Mouse (Mus musculus) heart, adult 2 months (tissue): ENCODE results near the gene Tmprss12.

Experiments used
- CTCF ChIP-seq: fragments of 200-600 bp; IDR thresholded peaks from 2 replicates; pipeline ENCODE4 v1.8.1; 2022; ENCODE audit warnings: antibody characterized with exemption, mild to moderate bottlenecking, moderate library complexity
- EP300 ChIP-seq: fragments of 200-500 bp; IDR thresholded peaks from 2 replicates; pipeline ENCODE4 v1.6.1; 2011; ENCODE audit warnings: low read depth, low read length, control low read depth; ENCODE audit not compliant: insufficient read depth
- POLR2A ChIP-seq: fragments of 200-500 bp; IDR thresholded peaks from 2 replicates; pipeline ENCODE4 v1.6.1; 2011; ENCODE audit warnings: mild to moderate bottlenecking, low read depth, low read length, control low read depth; ENCODE audit not compliant: insufficient read depth

DNA sequence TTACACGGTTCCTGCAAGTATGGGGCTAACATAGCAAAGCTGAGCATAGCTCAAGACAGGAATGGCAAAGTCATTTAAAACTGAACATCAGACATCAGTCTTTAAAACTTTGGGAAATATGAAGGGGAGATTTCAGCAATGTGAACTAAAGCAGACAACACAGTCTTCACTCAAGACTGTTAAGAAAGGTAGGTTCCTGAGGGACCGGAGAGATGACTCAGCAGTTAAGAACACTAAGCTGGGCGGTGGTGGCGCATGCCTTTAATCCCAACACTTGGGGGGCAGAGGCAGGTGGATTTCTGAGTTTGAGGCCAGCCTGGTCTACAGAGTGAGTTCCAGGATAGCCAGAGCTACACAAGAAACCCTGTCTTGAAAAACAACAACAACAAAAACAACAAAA lies 4.2 kb upstream of the Tmprss12 start:
- TF ChIP-seq POLR2A (no peak), CTCF (no peak), EP300 (no peak)
